Mouse (Mus musculus) hindbrain, embryonic 16.5 days (tissue): ENCODE results near the gene Cisd2. TPM values are rescaled to one million over a fixed set of nuclear protein-coding genes. Genes with fewer than 3 reads are reported as not detected.
A peak's percentile ranks its signal among the peaks of the same experiment; 100 is the strongest.

ENCODE experiments used
- ATAC-seq: fragments of 200-750 bp; cut with Nextera tagmentation; 2 replicates; pipeline ENCODE4 v1.8.0; 2017; ENCODE audit warnings: moderate TSS enrichment, moderate library complexity
- H3K27ac ChIP-seq: fragments of 300-500 bp; sonication (generic); 2 replicates; pipeline ENCODE4 v1.5.1; 2014; ENCODE audit warnings: low read depth, mild to moderate bottlenecking, control low read depth, low read length, moderate library complexity
- H3K27me3 ChIP-seq: fragments of 300-500 bp; sonication (generic); replicated peaks from 2 replicates; pipeline ENCODE4 v1.6.1; 2014; ENCODE audit warnings: low read length; ENCODE audit not compliant: control insufficient read depth, insufficient read depth
- H3K36me3 ChIP-seq: fragments of 300-500 bp; sonication (generic); 2 replicates; pipeline ENCODE4 v1.6.1; 2014; ENCODE audit warnings: mild to moderate bottlenecking, low read length, moderate library complexity, mixed read lengths; ENCODE audit not compliant: control insufficient read depth, insufficient read depth
- H3K4me1 ChIP-seq: fragments of 300-500 bp; sonication (generic); 2 replicates; pipeline ENCODE4 v1.6.1; 2014; ENCODE audit warnings: low read depth, low read length; ENCODE audit not compliant: control insufficient read depth, insufficient read depth
- H3K4me2 ChIP-seq: fragments of 300-500 bp; sonication (generic); 2 replicates; pipeline ENCODE4 v1.6.1; 2014; ENCODE audit warnings: mild to moderate bottlenecking, low read length, control low read depth, moderate library complexity
- H3K4me3 ChIP-seq: fragments of 300-500 bp; sonication (generic); 2 replicates; pipeline ENCODE4 v1.5.1; 2014; ENCODE audit warnings: mild to moderate bottlenecking, low read length, control low read depth, moderate library complexity
- H3K9ac ChIP-seq: fragments of 300-500 bp; sonication (generic); 2 replicates; pipeline ENCODE4 v1.6.1; 2014; ENCODE audit warnings: low read depth, mild to moderate bottlenecking, control low read depth, low read length, moderate library complexity
- H3K9me3 ChIP-seq: fragments of 300-500 bp; sonication (generic); 2 replicates; pipeline ENCODE4 v1.6.1; 2014; ENCODE audit warnings: mild to moderate bottlenecking, low read length, moderate library complexity; ENCODE audit not compliant: control insufficient read depth
- WGBS: fragments of 180-500 bp; shearing (Covaris S2); extraction: QIAGEN DNeasy Blood & Tissue Kit; methylation state at CpG from one replicate; pipeline ENCODE4 v1.1.7; 2014; 5-methylcytosine and 5-hydroxymethylcytosine counted together
- polyA plus RNA-seq: library from polyadenylated mRNA; unstranded; fragments of >200 nt; fragmentation: Nextera tagmentation; extraction: Ambion mirVana; gene quantifications from 2 replicates; pipeline ENCODE4 v1.2.1, GENCODE M21; 2015

Gene Cisd2
- polyA plus RNA-seq, 1 experiment from 2014 or later = 61.2 TPM

DNA sequence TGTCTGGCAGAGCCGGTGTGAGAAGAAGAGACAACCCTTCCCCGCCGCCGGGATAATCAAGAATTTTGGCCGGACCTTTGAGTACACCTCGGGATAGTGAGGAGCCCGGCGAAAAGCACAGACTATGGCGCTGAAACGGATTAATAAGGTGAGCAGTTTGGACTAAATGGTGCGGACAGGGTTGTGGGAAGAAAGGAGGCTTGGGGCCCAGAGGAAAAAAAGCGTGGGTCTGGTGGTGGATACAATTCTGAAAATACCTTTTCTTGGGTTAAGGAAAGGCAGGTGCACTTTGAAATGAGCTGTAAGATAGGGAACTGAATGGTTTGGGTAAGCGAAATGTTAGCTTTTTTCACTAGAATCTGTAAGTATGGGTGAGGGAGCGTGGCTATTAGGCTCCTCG is 15.9 kb upstream of the Cisd2 start:
- Histone ChIP-seq H3K27me3 (no peaks in the 10 kb centered on the region), H3K4me2 (peak overlapping the region; percentile 98), H3K4me1 (peaks cover 30% of the 10 kb centered on the region), H3K27ac (peak overlapping the region; percentile 100), H3K9me3 (no peaks in the 10 kb centered on the region), H3K9ac (peak overlapping the region; percentile 99), H3K4me3 (peak overlapping the region; percentile 85), H3K36me3 (no peaks in the 10 kb centered on the region)
- no peak for ATAC-seq
- 2% methylated on average over 15 of the region's 15 CpGs for WGBS

DNA sequence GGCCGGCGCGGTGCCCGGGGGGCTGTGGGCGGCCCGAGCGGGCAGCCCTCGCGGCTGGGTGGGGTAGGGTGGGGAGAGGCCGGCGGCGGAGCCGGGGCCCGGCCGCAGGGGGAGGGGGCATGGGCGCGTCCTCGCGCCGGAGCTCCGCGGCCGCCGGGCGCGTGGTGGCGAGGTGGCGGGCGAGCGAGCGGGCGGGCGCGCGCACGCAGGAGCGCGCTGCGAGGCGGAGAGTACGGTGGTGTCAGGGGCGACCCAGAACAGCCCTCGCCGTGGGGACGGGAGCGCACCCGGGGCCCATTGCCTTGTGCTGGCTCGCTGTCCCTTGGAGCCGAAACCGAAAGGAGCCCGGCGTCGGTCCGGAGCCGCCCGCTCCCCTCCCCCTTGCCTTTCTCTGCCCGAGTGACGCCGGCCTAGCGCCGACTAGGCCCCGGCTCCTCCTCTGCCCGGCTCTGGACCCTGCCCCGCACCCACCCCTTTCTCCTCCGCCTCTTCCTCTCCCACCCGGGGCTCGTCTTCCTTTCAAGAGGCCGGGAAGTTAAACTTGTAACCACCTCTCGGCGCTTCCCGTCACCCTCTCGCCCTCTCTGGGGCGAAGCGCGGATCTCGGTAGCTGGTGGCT is 15.3 kb upstream of the Cisd2 start:
- Histone ChIP-seq H3K27ac (peak overlapping the region; percentile 100), H3K36me3 (no peaks in the 10 kb centered on the region), H3K9me3 (no peaks in the 10 kb centered on the region), H3K27me3 (no peaks in the 10 kb centered on the region), H3K4me1 (peaks cover 30% of the 10 kb centered on the region), H3K4me3 (peak overlapping the region; percentile 85), H3K9ac (peak overlapping the region; percentile 99), H3K4me2 (peak overlapping the region; percentile 98)
- WGBS = 0% methylated on average over 46 of the region's 76 CpGs
- peak; percentile 68 for ATAC-seq

DNA sequence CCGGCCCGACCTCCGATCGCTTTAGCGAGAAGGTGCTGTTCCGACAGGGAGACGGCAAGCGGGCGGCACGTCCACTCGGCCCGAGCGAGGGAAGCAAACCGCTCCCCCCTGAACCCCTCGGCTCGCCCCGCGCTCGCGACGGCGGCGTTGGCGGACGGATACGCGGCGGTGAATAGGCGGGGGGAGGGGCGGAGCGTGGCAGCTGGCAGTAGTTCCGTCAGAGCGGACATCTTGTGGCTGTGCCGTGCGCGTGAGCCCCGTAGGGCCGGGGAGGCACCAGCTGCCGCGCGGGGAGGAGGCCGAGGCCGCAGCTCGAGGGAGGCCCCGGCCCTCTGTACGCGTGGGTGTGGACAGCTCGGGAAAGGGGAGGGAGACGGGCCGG is 14.8 kb upstream of the Cisd2 start:
- Histone ChIP-seq H3K4me1 (peaks cover 30% of the 10 kb centered on the region), H3K27ac (peak overlapping the region; percentile 100), H3K4me2 (peak overlapping the region; percentile 21; the same call in 1 of the 2 replicates), H3K27me3 (no peaks in the 10 kb centered on the region), H3K4me3 (peak overlapping the region; percentile 85), H3K9me3 (no peaks in the 10 kb centered on the region), H3K36me3 (no peaks in the 10 kb centered on the region), H3K9ac (peak overlapping the region; percentile 99)
- WGBS = under 1% methylated on average over 39 of the region's 50 CpGs
- peak; percentile 79 for ATAC-seq

DNA sequence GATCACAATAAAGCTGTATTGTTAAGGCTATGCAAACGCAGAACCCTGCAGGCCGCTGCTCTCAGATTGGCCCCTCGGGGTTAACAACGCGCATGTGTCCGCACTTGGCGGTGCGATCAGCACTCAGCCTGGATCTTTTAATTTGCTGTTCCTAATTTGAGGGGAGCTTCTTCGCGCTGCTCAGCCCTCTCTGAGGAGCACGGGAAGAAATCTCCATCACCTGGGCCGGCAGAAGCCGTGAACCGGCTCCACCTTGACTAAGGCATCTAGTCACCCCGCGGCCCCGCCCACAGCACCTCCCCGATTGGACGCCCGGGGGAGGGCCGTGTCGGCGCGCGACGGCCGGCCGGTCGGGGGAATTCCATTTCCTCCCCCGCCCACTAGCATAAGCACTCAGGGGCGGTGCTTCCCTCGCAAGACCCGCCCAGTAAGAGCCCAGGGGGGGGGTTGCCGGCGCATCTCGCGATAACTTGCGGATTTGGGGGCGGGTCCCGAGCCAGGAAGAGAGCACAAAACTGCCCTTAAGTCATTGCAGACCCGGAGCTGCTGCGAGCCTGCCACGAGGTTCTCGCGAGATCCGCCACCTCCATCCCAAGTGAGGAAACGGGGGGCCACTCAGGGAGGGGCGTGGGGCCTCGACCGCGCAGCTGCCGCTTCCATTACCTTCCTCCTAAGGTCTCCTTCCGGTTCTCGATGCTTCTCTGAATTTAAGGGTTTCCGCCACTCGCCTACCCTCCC is 14.2 kb upstream of the Cisd2 start, which contains the start of gene Ube2d3:
Ube2d3 (plus strand) TSS at position 392 of the 738 bp plus-strand sequence.
- peak within 1 kb of the TSS; percentile 99 for H3K9ac ChIP-seq
- H3K27me3 ChIP-seq = no peaks in the 10 kb centered on the region
- ATAC-seq = peak; percentile 96
- peak within 1 kb of the TSS; percentile 85 for H3K4me3 ChIP-seq
- 0% methylated on average over 56 of the region's 56 CpGs for WGBS
- no peaks in the 10 kb centered on the region for H3K36me3 ChIP-seq
- H3K9me3 ChIP-seq = no peaks in the 10 kb centered on the region
- H3K4me2 ChIP-seq = peak within 1 kb of the TSS; percentile 69
- H3K4me1 ChIP-seq = peaks cover 24% of the 10 kb centered on the region
- H3K27ac ChIP-seq = peak within 1 kb of the TSS; percentile 100

DNA sequence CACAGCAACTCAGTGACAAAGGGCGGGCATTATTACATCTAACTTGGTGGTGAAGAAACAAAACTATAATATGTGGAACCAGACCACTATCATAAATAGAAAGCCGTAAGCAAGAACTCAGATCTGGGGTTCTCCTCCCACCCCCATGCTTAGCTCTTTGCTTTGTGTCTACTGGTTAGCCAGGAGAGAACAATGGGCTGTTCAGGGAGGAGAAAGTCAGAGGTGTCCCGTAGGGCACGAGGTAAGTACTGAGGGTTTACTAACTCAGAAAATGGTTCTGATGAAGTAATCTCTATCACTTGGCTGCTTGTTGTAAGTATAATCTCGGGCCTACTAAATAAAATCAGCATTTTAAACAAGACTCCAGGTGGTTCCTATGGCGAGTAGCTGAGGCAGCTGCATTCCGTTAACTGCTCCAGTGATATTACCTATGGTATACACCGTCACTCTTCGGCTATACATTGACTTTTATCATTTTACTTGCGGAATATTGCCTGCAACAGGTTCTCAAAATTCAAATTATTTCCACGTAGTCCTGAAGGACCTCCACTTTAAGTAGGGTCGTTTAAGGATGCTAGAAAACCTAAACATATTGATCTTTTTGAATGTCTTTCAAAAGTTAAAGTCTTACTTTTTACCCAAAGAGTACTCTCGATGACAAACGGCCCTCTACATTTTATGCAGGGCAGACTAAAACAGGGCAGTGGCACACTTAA is 13.3 kb upstream of the Cisd2 start:
- Histone ChIP-seq H3K4me3 (peak overlapping the region; percentile 85), H3K36me3 (no peaks in the 10 kb centered on the region), H3K9me3 (no peaks in the 10 kb centered on the region), H3K9ac (peak overlapping the region; percentile 74), H3K4me2 (peak overlapping the region; percentile 69), H3K27me3 (no peaks in the 10 kb centered on the region), H3K27ac (peak overlapping the region; percentile 100), H3K4me1 (peaks cover 21% of the 10 kb centered on the region)
- 38% methylated on average over 14 of the region's 14 CpGs for WGBS
- no peak for ATAC-seq

DNA sequence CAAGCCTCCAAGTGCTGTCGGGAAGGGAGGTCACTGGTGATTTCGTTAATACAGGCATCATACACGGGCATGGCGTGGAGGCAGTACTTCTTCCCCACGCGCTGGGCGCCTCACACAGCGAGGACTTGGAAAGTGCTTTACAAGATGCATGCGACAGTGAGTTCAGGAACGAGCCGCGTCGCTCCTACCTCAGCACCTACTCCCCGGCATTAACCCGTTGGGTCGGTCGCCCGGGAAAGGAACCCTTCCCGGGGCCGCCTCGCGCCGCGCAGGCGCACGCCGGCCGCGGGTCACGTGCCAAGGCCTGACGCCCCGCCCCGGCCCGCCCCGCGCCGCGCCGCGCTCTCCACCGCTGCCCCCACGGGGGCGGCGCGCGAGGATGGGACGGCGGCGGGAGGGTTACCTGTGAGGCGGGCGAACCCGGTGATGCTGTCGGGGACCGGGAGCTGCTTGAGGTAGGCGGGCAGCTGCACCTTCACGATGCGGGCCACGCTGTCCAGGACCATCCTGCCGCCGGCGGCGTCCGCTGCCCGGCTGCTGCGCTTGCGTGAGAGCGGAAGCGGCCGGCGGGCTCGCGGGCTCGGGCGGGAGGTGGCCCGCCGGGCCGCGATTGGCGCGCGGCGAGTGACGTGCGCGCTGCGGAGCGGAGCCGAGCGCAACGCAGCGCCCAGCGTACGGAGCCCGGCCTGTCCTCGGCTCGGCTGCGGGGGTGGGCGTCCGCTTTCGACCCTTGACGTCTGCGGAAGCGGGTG is 693 bp downstream of the Cisd2 start:
- peak overlapping the region; percentile 100 for H3K27ac ChIP-seq
- no peaks in the 10 kb centered on the region for H3K27me3 ChIP-seq
- H3K9me3 ChIP-seq = no peaks in the 10 kb centered on the region
- peak overlapping the region; percentile 76 for H3K4me3 ChIP-seq
- H3K4me2 ChIP-seq = peak overlapping the region; percentile 84
- peak overlapping the region; percentile 93 for H3K9ac ChIP-seq
- ATAC-seq = peak; percentile 98
- no peaks in the 10 kb centered on the region for H3K36me3 ChIP-seq
- WGBS = under 1% methylated on average over 80 of the region's 103 CpGs
- H3K4me1 ChIP-seq = peaks cover 21% of the 10 kb centered on the region

DNA sequence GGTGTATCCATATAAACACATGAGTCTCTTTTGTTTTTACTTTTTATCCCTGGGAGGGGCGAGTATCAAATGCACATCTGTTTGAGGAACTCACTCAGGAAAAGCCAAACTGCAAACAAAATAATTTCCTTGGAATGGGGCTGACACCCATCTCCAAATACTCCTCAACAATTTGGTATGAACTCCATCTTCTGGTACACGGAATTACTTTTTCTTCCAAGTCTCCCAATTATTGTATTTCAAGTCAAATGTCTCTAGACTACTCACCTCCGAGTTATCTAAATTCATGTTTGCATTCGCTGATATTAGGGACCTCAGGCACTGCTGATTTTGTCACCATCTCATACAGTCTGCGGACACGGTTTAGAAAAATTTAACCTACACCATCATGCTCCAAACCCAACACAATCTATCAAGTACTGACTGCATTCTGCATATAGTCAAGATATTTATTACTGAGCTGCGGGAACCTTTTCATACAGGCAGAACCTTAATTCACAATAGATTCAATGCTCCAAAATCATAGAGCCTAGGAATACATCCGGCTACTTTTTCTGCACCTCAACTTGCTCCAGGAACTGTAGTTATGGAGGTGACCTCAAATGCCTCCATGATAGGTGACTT is 1.4 kb downstream of the Cisd2 start:
- Histone ChIP-seq H3K4me3 (peak overlapping the region; percentile 76), H3K36me3 (no peaks in the 10 kb centered on the region), H3K4me1 (peaks cover 21% of the 10 kb centered on the region), H3K27me3 (no peaks in the 10 kb centered on the region), H3K9ac (peak overlapping the region; percentile 93), H3K27ac (peak overlapping the region; percentile 100), H3K9me3 (no peaks in the 10 kb centered on the region), H3K4me2 (peak overlapping the region; percentile 84)
- ATAC-seq = no peak
- 28% methylated on average over 8 of the region's 8 CpGs for WGBS

DNA sequence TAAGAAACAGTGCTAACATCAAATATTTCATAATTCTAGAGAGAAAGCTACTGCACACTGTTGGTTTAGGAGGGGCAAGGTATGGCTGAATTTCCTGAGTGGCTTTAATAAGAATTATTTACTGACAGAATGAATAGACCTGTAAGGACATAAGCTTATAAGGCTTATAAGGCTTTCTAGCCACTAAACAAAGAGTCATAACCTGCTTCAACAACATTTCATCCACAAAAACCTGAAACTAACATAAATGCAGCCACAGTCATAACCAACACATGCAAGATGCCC is 2.5 kb downstream of the Cisd2 start:
- Histone ChIP-seq H3K4me3 (no peak overlapping the region), H3K4me2 (no peak overlapping the region), H3K4me1 (peaks cover 21% of the 10 kb centered on the region), H3K27ac (no peak overlapping the region), H3K9ac (no peak overlapping the region), H3K9me3 (no peaks in the 10 kb centered on the region), H3K36me3 (no peaks in the 10 kb centered on the region), H3K27me3 (no peaks in the 10 kb centered on the region)
- ATAC-seq = no peak
